Mouse (Mus musculus) ES-E14 (cell line): ENCODE measurements around the gene Lmntd2.

Experiments
- CHD2 ChIP-seq: IDR thresholded peaks from 2 replicates; pipeline ENCODE4 v1.6.1; 2014; ENCODE audit warnings: mild to moderate bottlenecking, low read depth, low read length, inconsistent platforms
- HCFC1 ChIP-seq: IDR thresholded peaks from 2 replicates; pipeline ENCODE4 v1.6.1; 2012; ENCODE audit warnings: low read length, inconsistent platforms, borderline replicate concordance; ENCODE audit not compliant: insufficient read depth
- MAFK ChIP-seq: IDR thresholded peaks from 2 replicates; pipeline ENCODE4 v1.6.1; 2014; ENCODE audit warnings: mild to moderate bottlenecking, low read depth, low read length, inconsistent platforms; ENCODE audit not compliant: insufficient read depth
- ZC3H11A ChIP-seq: IDR thresholded peaks from 2 replicates; pipeline ENCODE4 v1.6.1; 2012; ENCODE audit warnings: low read depth, mild to moderate bottlenecking, inconsistent platforms, low read length, borderline replicate concordance
- ZNF384 ChIP-seq: IDR thresholded peaks from 2 replicates; pipeline ENCODE4 v1.6.1; 2012; ENCODE audit warnings: low read depth, low read length, inconsistent platforms

- TF ChIP-seq MAFK (no peak), ZNF384 (no peak), CHD2 (no peak), ZC3H11A (no peak), HCFC1 (no peak)
These were observed 17.1 kb downstream of the Lmntd2 start for GRCm38 (mm10) chr7:141196619-141197282.
